Mouse (Mus musculus) adrenal gland, adult 18-20 months (tissue): ENCODE measurements around the gene Usp6nl. TPM values are rescaled to one million over a fixed set of nuclear protein-coding genes. Genes with fewer than 3 reads are reported as not detected.

Source experiments
- DNase-seq, 2 experiments: peaks; one replicate each; pipeline ENCODE4 v3.0.0; 2021 to 2022; ENCODE audit warnings: low spot score in 2 of 2
- long read RNA-seq, 2 experiments: library from polyadenylated mRNA; stranded (forward); transcript quantifications; one replicate each; pipeline ENCODE4 v2.0.0; 2021
- total RNA-seq, 2 experiments: library from RNA; stranded (reverse); gene quantifications; 1 replicate in 1 of 2; 2 replicates in 1 of 2; pipeline ENCODE4 v1.2.3; 2021

The Usp6nl gene
- 10 to 100 TPM; 20.0 to 41.5 TPM for total RNA-seq
- long read RNA-seq, experiment 1, full-length matches to known transcripts: 5 of 7 reads
- long read RNA-seq, experiment 1, partial matches to known transcripts: 1 of 7 reads
- long read RNA-seq, experiment 1, other reads (novel, unspliced or antisense): 1 of 7 reads
- long read RNA-seq, experiment 2, full-length matches to known transcripts: 1 of 14 reads
- long read RNA-seq, experiment 2, partial matches to known transcripts: 12 of 14 reads
- long read RNA-seq, experiment 2, other reads (novel, unspliced or antisense): 1 of 14 reads

- DNase-seq: peak; percentile 92 to 95
Measured at GRCm38 (mm10) chr2:6322376-6322901, at the start of gene Usp6nl. TSS of gene Usp6nl (plus strand) at chr2:6322667.

- DNase-seq: no peak
Measured at GRCm38 (mm10) chr2:6273392-6273845, 49.0 kb upstream of the Usp6nl start.

GRCm38 (mm10) chr2:6278813-6279530 is 43.5 kb upstream of the Usp6nl start:
- DNase-seq: no peak

DNA sequence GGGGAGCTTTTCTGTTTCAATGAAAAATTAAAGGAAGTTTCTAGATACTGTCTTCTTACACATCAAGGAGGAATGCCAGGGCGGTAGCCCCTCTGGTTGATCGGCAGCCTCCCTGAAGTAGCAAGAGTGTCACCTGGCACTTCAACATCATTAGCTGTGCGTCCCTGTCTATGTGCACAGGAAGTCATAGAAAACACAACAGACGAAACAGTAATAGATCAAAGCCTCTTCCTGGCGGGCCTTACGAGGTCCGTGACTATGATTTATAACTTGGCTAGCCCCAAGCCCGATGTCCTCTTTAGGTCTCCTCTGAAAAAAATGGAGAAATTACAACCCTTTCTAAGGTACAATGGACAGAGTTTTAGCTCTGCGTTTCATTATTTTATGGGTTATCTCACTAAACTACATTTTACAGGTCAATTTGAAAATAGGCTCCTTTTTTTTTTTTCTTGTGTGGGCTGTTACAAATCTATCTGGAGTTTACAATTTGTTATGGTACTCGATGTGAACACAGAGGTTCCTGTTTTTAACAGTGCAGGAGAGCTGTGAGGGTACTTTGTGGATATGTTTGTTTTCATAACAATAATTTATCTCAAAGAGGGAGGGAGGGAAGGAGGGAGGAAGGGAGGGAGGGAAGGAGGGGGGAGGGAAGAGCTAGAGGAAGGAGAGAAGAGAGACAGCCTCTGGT is 42.7 kb upstream of the Usp6nl start:
- no peak for DNase-seq

DNA sequence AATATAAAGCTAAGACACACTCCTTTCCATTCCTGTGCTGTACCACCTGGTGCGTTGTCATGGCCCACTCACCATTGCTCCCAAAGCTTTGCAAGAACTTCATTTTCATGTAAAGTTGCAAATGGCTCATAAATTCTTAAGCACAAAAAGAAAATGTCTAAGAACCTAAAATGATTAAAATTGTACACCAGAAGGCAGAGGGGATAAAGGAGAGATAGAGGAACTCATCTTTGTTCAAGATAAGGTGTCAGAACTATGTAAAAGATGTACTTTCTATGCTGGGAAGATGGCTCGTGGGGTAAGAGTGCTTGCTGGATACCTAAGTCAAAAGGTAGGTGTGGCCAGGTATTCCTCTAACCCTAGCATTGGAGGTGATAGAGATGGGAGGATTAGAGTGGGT is 38.9 kb upstream of the Usp6nl start:
- DNase-seq: no peak

GRCm38 (mm10) chr2:6284784-6285183 is 37.7 kb upstream of the Usp6nl start:
- no peak for DNase-seq

GRCm38 (mm10) chr2:6285794-6286193 is 36.7 kb upstream of the Usp6nl start:
- no peak for DNase-seq

GRCm38 (mm10) chr2:6293825-6294444 is 28.5 kb upstream of the Usp6nl start:
- DNase-seq: no peak

DNA sequence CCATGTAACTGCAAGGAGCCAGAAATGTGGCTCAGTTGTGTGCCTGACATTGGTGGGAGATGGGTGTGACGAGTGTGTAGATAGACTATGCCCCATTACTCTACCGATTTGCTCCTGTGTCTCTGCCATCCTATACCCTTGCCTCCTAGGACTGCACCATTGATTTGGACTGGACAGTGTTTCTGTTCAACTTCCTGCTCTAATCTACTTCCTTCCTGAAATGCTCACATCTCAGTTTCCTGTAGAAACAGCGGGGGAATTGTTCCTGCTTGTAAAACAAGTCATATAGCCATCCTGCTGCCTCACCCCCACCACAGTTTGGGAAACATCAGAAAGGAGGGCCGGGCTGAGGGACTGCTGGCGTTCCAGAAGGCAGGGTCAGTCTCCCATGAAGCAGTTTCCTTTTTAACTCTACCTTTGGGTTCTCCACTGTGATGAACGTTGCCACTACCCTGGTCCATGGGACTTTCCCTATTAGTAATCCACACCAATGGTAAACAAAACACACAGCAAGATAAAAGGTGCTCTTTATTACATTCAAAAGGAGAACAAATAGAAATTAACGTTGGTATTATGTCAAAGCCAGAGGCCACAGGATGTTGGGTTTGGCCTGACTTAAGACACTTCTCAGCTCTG is 27.4 kb upstream of the Usp6nl start:
- DNase-seq: no peak

DNA sequence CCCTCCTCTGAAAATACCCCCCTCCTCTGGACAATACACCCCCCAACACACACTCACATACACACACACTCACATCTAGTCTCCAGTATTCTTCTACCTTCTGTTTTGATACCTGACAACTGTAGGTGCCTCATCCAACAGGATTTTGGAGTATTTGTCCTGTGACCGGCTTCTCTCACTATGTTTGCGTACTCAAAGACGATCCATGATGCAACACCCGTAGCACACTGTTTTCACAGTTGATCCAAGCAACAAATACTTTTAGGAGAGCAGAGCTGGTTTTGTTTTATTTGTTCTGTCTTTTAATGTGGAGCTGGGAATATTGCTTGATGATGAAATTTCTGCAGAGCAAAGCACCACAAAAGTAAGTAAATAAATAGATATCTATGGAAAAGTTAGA is 17.7 kb upstream of the Usp6nl start:
- DNase-seq: no peak

DNA sequence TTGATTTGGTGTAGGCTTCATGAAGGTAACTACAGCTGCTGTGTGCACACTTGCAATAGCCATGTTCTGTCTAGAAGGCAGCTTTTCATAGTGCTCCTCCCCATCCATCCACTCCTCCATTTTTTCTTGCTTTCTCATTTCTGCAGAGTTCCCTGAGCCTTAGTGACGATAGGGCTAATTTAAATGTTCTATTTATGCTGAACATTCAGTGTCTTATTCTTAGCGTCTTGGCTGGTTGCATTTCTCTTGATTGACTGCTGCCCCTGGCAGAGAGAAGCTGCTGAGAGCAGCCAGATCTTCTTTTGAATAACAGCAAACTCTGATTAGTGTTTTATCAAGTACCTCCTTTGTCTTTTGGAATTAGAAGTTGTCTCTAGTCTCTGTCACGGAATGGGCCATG is 15.6 kb upstream of the Usp6nl start:
- DNase-seq: no peak

DNA sequence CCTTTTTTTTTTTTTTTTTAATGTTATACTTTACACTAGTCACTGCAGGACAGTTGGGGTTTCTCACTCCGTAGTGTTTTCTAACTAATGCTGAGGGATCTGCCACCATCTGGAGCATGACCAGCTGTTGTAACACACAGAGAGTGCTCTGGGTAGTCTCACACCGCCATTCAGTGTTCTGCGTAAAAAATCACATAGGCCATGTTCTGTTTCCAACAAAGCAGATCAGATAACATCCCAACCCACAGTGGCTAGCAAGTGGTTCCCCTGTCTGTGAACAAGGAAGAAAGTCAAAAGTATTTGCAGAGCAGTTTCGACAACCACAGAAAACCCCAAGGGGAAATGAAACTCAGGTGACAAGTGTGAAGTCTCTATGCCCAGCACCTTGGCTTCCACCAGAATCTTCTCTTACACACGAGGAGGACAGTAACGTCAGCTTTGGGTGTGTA is 13.1 kb upstream of the Usp6nl start:
- no peak for DNase-seq

DNA sequence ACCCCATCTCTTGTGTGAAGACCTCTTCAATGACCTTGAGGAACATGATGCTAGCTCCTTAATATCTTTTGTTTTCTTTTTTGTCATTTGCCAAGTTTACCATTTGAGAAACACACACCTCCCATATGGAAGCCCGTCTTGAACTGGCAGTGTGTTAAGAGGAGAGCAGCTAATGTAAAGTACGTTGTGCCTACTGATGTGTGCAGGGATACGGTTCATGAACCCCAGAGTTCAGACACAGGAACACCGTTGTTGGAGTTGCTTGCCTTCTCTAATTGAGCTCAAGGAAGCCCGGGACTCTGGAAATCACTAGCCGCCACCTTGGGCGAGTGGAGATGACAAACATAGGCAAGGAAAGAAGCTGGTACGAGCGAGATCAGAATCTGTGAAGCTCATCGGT is 9.7 kb upstream of the Usp6nl start:
- DNase-seq: no peak

- no peak for DNase-seq
Measured at GRCm38 (mm10) chr2:6313733-6314132, 8.7 kb upstream of the Usp6nl start.

- DNase-seq: no peak
Measured at GRCm38 (mm10) chr2:6320153-6320552, 2.3 kb upstream of the Usp6nl start.

DNA sequence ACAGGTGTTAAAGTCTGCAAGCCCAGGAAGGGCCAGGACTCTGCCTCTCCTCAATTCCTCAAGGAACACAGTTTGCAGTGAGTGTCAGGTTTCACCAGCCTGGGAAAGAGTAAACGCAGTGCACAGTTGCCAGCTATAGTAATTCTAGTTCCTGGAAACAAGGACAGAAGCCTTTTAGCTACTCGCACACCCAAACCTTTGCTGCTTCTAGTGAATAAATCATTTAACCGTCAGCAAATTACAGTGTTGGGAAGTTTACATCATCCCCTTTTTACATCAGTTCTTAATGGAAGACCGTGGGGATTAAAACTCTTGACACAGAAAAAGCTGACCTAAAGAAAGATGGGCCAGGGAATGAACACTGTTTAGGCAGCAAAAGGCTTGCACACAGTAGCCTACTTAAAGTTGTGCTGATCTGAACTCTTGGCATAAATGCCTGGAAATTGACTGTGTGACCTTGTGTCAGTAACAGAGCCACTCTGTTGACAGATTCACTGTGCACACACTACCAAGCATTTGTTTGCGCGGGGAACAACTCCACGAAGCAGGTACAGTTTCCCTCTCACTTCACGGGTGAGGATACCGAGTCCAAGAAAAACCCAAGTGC is 595 bp upstream of the Usp6nl start:
- DNase-seq: no peak

DNA sequence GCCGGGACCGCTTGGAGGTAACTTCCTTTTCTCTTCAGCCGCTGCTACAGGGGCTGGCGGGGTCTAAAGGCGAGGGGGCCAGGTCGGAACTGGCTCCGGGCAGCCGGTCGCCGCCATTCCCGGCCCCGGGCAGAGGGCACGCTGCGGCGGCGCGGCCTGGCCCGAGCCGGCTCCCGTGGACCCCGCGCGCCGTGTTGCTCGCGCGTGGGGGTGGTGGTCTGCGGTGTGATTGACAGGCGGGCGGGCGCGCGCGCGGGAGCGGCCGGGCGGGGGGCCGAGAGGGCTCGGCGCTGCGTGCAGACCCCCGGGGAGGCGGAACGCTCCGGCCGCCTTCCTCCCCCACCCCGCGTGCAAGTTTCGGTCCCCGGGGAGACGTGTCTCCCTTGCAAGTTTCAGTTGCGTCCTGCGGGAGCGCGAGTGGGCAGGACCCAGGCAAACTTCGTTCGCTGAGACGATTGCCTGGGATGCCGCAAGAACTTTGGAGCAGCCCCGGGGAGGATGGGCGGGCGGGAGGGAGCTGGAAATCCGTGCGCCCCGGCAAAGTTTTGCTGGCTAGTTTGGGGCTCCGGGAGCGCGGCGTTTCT is 563 bp downstream of the Usp6nl start:
- peak; percentile 58 to 64 for DNase-seq

GRCm38 (mm10) chr2:6325646-6326045 is 3.2 kb downstream of the Usp6nl start:
- no peak for DNase-seq

GRCm38 (mm10) chr2:6328927-6329326 is 6.5 kb downstream of the Usp6nl start:
- no peak for DNase-seq

DNA sequence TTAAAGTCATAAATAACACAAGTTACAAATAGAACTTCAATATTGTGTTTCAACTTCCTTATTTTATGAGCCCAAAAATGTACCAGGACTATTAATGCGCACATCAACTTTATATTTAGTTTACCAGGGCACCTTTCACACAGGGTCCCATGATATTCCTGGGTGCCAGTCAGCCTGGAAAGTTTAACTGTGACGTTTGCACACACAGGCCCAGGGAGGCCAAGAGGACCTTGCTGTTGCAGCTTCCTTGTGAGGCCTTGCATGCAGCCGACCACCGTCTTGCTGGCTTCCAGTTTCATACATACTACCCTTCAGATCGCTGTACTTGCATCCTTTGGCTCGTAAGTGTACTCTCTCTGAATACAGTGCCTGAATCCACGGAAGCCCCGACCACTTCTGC is 8.3 kb downstream of the Usp6nl start:
- DNase-seq: no peak
